Mouse (Mus musculus) 3134 (cell line): ENCODE results near the gene Nxnl2.
"Not testable (repeated sequence)": the region's sequence is repeated elsewhere in the genome, so short reads cannot be mapped to it uniquely, and the experiment has no call there.

Experiments used
- DNase-seq: peaks from one replicate; pipeline ENCODE4 v3.0.0-alpha.2; 2011; ENCODE audit warnings: low spot score; ENCODE audit not compliant: insufficient read length; ENCODE audit errors: extremely low read depth

The Nxnl2 gene

DNA sequence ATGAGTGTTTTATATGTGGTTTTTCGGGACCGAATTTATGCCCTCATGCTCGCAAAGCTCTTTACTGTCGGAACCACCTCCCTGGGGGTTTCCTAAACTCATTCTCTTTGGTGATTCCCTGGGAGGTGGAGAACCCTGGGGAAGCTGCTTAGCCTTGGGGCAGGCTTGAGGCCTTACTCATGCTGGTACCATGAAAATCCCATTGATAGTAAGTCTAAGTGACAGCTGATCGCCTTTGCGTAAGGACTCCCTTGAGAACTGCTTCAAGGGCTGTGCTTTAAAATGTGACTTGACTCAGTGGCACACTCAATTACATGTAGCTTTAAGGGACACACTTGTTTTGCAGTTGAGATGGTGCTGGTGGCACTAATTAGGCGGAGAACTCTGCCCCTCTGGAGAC, 1.8 kb downstream of the Nxnl2 start:
- DNase-seq = no peak

DNA sequence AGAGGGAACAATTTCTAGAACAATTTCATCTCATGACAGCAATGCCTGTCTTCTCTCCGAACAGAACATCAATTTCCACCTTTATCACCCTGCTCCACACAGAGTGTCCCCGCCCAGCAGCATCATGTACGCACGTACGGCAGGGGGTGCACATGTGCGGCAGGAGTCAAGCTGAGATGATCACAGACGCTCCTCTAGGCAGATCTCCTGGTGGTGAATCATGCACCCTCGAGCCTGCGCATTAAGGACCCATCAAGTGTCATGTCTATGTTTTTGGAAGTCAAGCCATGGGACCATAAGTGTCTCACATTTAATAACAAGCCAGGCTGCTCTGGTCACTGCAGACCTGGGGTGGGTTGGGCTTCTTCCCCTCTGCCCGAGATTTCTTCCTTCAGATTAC, 8.1 kb downstream of the Nxnl2 start:
- no peak for DNase-seq

DNA sequence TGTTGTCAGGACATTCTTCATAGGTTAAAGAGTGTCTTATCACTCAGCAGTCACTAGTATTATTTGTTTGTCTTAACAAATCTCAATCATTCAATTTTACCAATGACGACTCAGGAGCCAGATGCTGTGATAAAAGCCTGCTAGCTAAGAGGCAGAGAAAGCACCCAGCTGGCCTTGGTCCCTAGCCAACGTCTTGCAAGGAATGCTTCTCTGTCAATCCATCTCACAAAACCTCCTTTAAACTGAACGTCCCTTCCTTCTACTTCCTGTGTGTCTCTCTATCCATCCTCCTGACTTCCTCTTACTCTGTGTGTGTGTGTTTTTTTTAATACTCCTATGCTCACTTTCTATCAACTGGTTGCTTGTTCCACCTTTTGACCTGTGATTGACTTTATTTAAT, 8.5 kb downstream of the Nxnl2 start:
- no peak for DNase-seq

DNA sequence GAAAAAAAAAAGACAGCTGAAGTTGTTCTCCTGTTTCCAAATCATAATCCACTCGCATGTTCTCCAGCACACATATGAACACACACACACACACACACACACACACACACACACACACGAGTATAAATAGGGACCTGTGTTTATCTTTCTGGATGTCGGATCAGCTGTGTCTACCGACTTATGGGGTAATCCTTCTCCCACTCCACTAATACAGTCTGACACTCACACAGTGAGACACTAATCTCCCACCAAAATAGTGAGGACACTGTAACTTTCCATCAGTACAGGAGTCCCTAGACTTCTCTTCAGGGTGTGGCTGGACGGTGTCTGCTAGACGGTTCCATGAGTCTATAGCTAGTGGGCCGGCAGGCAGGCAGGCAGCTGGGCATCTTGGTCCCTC, 11.4 kb downstream of the Nxnl2 start:
- DNase-seq = no peak

DNA sequence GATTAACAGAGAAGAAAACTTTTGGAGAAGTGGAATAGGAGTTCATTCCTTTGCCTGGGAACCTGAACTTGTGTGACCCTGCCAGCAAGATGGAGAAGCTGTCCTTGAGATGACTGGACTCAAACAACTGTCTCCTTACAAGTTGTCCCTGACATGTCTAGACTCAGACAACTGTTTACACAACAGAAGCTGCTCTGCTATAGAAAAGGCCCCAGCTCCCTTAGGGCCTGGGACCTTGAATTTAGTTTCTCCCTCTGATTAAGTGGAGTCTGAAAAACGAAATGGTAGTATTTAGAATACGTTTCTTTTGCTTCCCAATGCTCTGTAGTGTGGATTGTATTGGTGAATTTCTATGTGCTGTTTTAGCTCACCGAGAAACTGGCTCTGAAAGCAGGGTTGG, 14.1 kb downstream of the Nxnl2 start:
- no peak for DNase-seq

GRCm38 (mm10) chr13:51190336-51190735, 19.5 kb downstream of the Nxnl2 start:
- no peak for DNase-seq

DNA sequence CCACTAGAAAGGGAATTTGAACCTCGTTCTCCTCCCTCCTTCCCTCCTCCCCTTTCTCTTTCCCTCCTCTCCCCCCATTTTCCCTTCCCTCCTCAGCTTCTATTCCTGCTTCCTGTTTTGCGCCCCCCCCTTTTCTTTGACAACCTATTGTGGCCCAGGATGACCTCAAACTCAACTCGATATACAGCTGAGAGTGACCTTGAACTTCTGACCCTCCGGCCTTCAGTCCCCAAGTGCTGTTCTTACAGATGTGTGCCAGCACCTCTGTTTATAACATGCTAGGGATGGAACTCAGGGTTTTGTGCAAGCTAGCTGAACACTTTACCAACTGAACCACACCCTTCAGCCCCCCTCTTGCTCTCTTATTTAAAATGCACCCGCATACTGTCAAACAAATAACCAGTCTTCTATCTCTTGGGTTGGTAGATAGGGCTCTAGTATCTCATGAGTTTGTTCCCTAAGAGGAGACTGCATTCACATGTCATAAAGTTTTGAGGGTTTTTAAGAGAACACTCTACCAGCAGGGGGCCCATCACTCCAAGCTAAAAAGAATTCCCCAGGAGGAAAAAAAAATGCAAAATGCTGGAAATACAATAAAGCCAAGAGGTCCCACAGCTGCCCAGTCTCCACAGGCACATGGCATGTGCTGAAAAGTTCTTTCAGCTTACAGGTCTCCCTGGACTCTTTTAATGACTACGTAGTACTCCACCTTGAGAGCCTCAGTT, 20.8 kb downstream of the Nxnl2 start:
- DNase-seq = no peak

DNA sequence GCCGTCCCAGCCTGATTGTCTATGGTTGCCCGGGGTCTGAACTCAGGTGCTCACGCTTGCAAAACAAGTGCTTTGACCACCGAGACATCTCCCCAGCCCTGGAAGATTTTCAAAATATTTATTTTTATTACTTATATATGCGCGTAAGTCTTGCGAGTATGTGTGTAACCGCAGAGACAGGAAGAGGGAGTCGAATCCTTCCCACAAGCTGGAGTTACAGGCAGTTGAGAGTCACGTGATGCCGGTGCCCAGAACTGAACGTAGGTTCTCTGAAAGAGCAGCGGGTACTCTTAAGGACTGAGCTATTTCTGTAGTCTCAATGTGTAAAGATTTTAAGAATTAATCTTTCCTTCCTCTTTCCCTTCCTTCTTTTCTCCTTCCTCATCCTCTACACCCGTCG, 23.1 kb downstream of the Nxnl2 start:
- no peak for DNase-seq

GRCm38 (mm10) chr13:51197699-51198098, 26.9 kb downstream of the Nxnl2 start:
- no peak for DNase-seq

GRCm38 (mm10) chr13:51198186-51198585, 27.4 kb downstream of the Nxnl2 start:
- no peak for DNase-seq

DNA sequence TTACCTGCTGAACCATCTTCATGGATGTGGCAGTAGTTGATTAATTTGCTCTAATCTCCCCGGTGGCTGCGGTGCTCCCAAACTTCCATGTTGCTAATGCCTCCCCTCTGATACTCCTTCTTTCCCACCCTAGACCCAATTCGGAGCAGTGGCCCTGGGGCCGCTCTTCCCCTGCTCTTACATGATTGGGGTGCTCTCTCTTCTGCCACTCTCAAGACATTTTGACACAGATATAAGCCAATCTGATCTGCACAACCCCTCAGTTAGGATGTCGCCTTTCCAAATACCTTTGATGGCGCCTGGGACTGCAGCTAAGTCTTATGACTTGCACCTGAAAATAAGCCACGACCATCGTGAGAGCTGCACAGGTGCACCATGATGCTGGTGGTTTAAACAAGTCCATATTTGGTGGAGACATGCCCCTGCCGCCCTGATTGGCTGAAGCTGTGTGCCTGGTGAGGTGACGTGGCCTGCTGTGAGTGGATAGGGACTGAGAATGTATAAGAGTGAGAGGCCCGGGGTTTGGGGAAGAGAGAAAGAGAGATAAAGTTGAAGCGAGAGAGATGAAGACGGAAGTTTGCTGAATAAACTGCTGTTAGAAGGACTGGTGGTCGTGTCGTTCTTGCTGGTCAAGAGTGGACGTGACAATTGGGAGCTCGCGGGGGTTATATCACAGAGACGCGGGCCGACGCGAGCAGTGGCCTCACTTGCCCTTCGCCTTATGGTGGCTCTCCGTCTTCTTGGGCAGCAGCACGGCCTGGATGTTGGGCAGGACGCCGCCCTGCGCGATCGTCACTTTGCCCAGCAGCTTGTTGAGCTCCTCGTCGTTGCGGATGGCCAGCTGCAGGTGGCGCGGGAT, 31.4 kb downstream of the Nxnl2 start:
- DNase-seq = not testable (repeated sequence)

DNA sequence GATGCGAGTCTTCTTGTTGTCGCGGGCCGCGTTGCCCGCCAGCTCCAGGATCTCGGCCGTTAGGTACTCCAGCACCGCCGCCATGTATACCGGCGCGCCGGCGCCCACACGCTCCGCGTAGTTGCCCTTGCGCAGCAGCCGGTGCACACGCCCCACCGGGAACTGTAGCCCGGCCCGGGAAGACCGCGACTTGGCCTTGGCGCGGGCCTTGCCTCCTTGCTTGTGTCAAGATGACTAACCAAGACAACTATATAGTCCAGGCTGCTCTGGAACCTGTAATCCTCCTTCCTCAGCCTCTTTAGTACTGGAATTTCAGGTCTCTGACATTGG, 32.0 kb downstream of the Nxnl2 start:
- peak; percentile 93 for DNase-seq

GRCm38 (mm10) chr13:51203467-51203866, 32.6 kb downstream of the Nxnl2 start:
- no peak for DNase-seq

DNA sequence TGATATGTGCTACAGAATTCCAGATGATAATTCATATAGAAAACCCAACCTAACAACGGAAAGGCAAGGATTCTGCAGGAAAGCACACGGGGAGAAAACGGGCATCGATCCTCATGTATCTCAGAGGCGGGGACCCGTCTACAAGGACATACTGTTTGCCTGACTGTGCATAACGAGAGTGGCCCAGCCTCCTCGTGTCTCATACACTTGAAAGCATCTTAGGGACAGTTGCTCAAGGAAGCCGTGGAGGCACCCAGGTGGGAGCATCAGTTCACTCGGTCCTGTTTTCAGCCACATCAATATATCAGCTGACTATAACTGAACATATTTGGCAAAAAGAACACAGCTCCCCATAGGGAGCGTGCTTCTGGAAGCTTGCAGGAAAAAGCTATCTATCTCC, 33.3 kb downstream of the Nxnl2 start:
- DNase-seq = not testable (repeated sequence)

DNA sequence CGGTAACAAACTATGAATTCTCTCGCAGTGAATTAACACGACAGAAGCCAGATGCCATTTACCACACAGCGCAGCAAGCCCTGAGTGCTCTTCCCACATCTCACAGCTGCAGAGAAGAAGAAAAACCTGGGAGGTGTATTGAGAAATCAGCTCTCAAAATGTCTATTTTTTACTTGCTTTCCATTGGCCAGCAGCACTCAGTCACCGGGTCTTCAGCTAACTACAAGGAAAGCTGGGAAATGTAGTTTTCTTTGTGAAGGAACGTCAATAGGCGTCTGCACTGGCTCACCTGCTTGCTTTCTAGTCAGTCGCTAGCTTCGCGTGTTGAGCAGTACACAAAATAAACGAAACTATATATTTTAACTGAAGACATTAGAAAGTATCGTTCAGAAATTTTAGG, 37.1 kb downstream of the Nxnl2 start:
- DNase-seq = no peak

- DNase-seq = no peak
Observed at GRCm38 (mm10) chr13:51208378-51209100, 37.7 kb downstream of the Nxnl2 start.

DNA sequence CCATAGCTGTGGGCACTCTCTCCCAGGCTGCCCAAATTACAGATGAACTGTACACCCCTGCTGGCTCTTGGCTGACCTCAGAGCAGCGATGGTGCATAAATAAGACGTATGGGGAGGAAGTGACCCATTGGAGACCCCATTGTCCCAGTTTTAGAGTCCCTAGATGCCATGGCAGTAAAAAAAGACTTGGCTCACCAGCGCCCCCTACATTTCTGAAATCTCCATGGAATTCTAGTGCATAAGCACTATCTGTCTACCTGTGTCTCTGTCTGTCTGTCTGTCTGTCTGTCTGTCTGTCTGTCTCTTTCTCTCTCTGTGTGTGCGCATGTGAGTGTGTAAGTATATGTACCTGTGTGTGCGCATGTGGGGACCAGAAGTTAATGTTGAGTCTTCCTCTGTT, 39.8 kb downstream of the Nxnl2 start:
- DNase-seq = no peak

GRCm38 (mm10) chr13:51214746-51215145, 43.9 kb downstream of the Nxnl2 start:
- no peak for DNase-seq

GRCm38 (mm10) chr13:51220897-51221296, 50.1 kb downstream of the Nxnl2 start:
- DNase-seq = no peak

DNA sequence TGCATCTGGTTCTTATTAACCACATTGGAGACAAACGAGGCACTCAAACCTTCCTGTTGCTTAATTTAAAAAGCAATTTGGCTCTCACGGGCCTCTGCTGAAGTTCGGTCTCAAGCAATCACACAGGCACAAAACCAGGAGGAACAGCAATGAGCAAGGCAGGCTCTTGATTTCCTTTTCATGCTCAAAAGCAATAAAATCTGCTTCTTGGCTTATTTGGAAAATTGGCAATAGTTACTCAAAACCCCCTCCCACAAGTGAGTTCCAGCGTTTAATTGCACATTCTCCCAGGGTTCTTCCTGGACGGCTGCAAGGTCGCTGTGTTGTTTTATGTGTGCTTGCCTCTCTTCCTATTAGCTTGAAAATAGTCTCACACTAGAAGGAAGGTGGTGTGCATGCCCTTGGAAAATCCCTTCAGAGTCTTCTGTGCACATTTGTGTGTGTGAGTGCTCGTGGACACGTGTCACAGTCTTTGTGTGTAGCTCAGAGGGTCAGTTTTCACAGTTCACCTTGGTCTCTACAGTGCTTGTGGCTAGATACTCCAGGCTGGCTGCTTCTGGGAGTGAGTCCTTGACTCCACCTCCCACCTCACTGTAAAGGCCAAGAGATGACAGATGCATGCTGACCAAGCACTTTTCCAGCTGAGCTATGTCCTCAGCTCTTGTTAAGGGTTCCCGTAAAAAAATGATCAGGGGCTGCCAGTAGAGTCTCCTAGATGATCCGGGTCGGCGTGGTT, 50.8 kb downstream of the Nxnl2 start:
- no peak for DNase-seq
